Mouse (Mus musculus): ENCODE data around the gene Abl1.

DNA sequence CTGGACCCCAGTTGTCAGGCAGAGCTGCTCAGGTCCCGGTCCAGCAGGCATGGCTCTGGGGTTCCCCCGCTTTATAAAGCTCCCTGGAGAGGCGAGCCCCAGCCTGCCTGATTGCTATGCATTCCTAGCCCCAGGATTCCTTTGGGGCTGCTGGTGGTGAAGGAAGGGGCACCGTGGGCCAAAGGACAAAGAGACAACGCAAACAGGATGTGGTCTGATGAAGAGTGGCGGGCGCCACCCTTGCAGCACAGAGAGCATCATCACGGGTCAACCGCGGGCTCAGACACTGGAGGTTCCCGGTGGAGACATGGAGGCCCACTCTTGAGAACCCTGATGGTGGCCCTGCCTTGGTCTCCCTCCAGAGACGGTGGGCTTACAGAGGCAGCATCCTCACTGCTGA lies 122.3 kb downstream of the Abl1 start, which contains the start of gene Qrfp:
- TF ChIP-seq USF1 (IDR thresholded peaks at IDR 0.05; ENCODE audit: low read depth), result no peak
- TF ChIP-seq E2F4 (IDR thresholded peaks at IDR 0.05; ENCODE audit: insufficient read depth), result no peak
- TF ChIP-seq POLR2AphosphoS2 (IDR thresholded peaks at IDR 0.05; ENCODE audit: insufficient read length, low read depth), result no peak
- no peak for TF ChIP-seq POLR2A (IDR thresholded peaks at IDR 0.05; ENCODE audit: insufficient read length, low read depth)
- TF ChIP-seq MYOG (IDR thresholded peaks at IDR 0.05; ENCODE audit: control insufficient read depth in 1 of 3, insufficient read depth in 1 of 3, insufficient read length in 2 of 3, low read depth in 2 of 3), result no peak
- TF ChIP-seq TCF12 (IDR thresholded peaks at IDR 0.05; ENCODE audit: insufficient read depth, poor library complexity, severe bottlenecking), result no peak
- no peak for TF ChIP-seq CEBPB (IDR thresholded peaks at IDR 0.05; ENCODE audit: insufficient read depth, poor library complexity, severe bottlenecking)
- TF ChIP-seq MAX (IDR thresholded peaks at IDR 0.05; ENCODE audit: low read depth), result no peak
- no peak for TF ChIP-seq REST (IDR thresholded peaks at IDR 0.05; ENCODE audit: insufficient read depth, insufficient read length)
- no peak for TF ChIP-seq MYOD1 (IDR thresholded peaks at IDR 0.05; ENCODE audit: control insufficient read depth in 1 of 3, insufficient read length in 2 of 3, low read depth in 2 of 3)
- TF ChIP-seq SRF (IDR thresholded peaks at IDR 0.05; ENCODE audit: control insufficient read depth, insufficient read length, low read depth), result no peak
